Mouse (Mus musculus) cerebellum, adult 11 months (tissue): ENCODE measurements around the gene Rimbp3.
"Not testable (repeated sequence)": the region's sequence is repeated elsewhere in the genome, so short reads cannot be mapped to it uniquely, and the experiment has no call there.

Source experiments
- DNase-seq: peaks from one replicate; pipeline ENCODE4 v3.0.0; 2022

The Rimbp3 gene

GRCm38 (mm10) chr16:17208389-17209361 lies at the start of gene Rimbp3:
Gene Rimbp3, plus strand, starts transcription at chr16:17208603.
- DNase-seq = peak; percentile 74

GRCm38 (mm10) chr16:17165478-17165877 lies 42.9 kb upstream of the Rimbp3 start:
- not testable (repeated sequence) for DNase-seq

GRCm38 (mm10) chr16:17167179-17167578 lies 41.2 kb upstream of the Rimbp3 start:
- DNase-seq = no peak

GRCm38 (mm10) chr16:17168049-17168448 lies 40.4 kb upstream of the Rimbp3 start:
- DNase-seq = no peak

- DNase-seq = no peak
Observed at GRCm38 (mm10) chr16:17175765-17176164, 32.6 kb upstream of the Rimbp3 start.

GRCm38 (mm10) chr16:17177623-17178170 lies 30.7 kb upstream of the Rimbp3 start:
- DNase-seq = no peak

GRCm38 (mm10) chr16:17179706-17180105 lies 28.7 kb upstream of the Rimbp3 start:
- no peak for DNase-seq

GRCm38 (mm10) chr16:17181382-17181781 lies 27.0 kb upstream of the Rimbp3 start:
- DNase-seq = no peak

- DNase-seq = no peak
Observed at GRCm38 (mm10) chr16:17182136-17182535, 26.3 kb upstream of the Rimbp3 start.

- DNase-seq = no peak
Observed at GRCm38 (mm10) chr16:17183003-17183402, 25.4 kb upstream of the Rimbp3 start.

- no peak for DNase-seq
Observed at GRCm38 (mm10) chr16:17185475-17185874, 22.9 kb upstream of the Rimbp3 start.

- DNase-seq = no peak
Observed at GRCm38 (mm10) chr16:17193823-17194222, 14.6 kb upstream of the Rimbp3 start.

- no peak for DNase-seq
Observed at GRCm38 (mm10) chr16:17200121-17200952, 8.1 kb upstream of the Rimbp3 start.

- DNase-seq = peak; percentile 77
Observed at GRCm38 (mm10) chr16:17200953-17201707, 7.3 kb upstream of the Rimbp3 start.

GRCm38 (mm10) chr16:17201977-17202376 lies 6.4 kb upstream of the Rimbp3 start:
- no peak for DNase-seq

GRCm38 (mm10) chr16:17202549-17202948 lies 5.9 kb upstream of the Rimbp3 start, which contains the start of gene Ube2l3:
Gene Ube2l3, minus strand, starts transcription at chr16:17202649.
- DNase-seq = no peak

GRCm38 (mm10) chr16:17204990-17205389 lies 3.4 kb upstream of the Rimbp3 start:
- DNase-seq = no peak

- no peak for DNase-seq
Observed at GRCm38 (mm10) chr16:17209404-17209960, 1.1 kb downstream of the Rimbp3 start.

GRCm38 (mm10) chr16:17209981-17210838 lies 1.8 kb downstream of the Rimbp3 start:
- DNase-seq = peak; percentile 86

GRCm38 (mm10) chr16:17216934-17217633 lies 8.7 kb downstream of the Rimbp3 start:
- no peak for DNase-seq
